Mouse (Mus musculus): Measurements from ENCODE around the gene St3gal6.

GRCm38 (mm10) chr16:58470841-58471240, 53.2 kb downstream of the St3gal6 start:
- no peak for TF ChIP-seq MYC (IDR thresholded peaks at IDR 0.05; ENCODE audit: low read depth, low read length)
- no peak for TF ChIP-seq CTCF (IDR thresholded peaks at IDR 0.05 in 2 of 3, conservative IDR thresholded peaks at IDR 0.05 in 1 of 3; ENCODE audit: control insufficient read depth in 1 of 3, insufficient read depth in 1 of 3, low read depth in 2 of 3, low read length in 3 of 3, poor library complexity in 1 of 3, severe bottlenecking in 1 of 3)
- TF ChIP-seq POLR2AphosphoS2 (IDR thresholded peaks at IDR 0.05; ENCODE audit: low read length), result no peak
- no peak for TF ChIP-seq POLR2A (IDR thresholded peaks at IDR 0.05; ENCODE audit: control insufficient read depth in 1 of 2, insufficient read depth in 1 of 2, low read depth in 1 of 2, low read length in 2 of 2, poor library complexity in 1 of 2)
- no peak for TF ChIP-seq MEF2A (IDR thresholded peaks at IDR 0.05; ENCODE audit: extremely low read depth, insufficient replicate concordance, low read depth, low read length, poor library complexity, severe bottlenecking)
- no peak for TF ChIP-seq TBP (IDR thresholded peaks at IDR 0.05; ENCODE audit: low read depth, low read length)
- TF ChIP-seq UBTF (IDR thresholded peaks at IDR 0.05; ENCODE audit: borderline replicate concordance, insufficient read depth, low read depth, low read length), result no peak
- TF ChIP-seq USF1 (IDR thresholded peaks at IDR 0.05; ENCODE audit: low read depth, low read length), result no peak
- no peak for TF ChIP-seq ZNF384 (IDR thresholded peaks at IDR 0.05; ENCODE audit: low read depth, low read length)
- TF ChIP-seq NELFE (IDR thresholded peaks at IDR 0.05; ENCODE audit: low read depth, low read length), result no peak

Measured in MEL (cell line).